Comparison of ENCODE assay signal across 9 mouse cellular contexts in the genomic region with DNA sequence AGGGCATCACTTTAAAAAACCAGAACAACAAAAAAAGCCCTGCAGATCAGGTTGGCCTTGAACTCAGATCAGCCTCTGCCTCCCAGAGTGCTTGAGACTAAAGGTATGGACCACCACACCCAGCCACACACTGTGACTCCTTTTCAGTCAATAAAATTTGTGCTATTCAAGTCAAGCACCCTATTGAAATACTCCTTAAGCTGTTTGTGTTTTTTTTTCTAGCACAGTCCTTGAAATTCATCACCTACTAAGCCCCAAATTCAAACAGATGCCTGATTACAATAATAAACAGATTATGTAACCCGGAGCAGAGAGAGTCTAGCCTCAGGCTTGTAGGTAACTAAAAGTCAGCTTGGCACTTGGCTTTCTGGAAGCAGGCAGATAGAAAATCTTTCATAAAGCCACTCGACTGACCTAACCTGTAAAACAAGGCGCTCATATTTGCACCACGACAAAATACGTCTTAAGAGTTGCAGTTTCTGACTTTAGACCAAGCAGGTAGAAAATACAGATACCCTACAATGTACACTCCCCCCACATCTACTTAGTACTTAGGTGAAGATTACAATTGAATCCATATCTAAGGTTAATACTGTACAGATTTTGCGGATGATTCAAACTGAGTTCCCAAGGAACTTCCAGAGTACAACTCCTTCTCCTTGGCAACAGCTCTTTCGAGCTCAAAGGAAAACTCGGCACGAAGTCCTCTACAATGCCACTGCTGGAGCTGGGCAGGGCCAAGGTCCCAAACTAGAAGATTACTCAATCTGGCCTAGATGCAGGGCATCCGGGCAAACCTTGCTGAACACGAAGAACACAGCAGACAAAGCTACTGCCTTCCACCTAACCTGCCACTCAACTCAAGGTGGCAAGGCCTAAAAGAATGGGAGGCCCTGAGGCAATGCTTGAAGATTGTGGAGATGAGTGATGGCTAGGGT. TPM values are rescaled to one million over a fixed set of nuclear protein-coding genes. Genes with fewer than 3 reads are reported as not detected.
DNase-seq lines count a peak whose midpoint lies in the region; ATAC-seq lines count a peak whose summit lies in the region.
"Had no signal": no experiment of that assay in that cellular context is flagged by ENCODE, and none has a peak within 500 bp of the region (broad histone marks: within the 10 kb centered on the region; RNA-seq: fewer than 3 reads in every experiment).

No protein-coding gene starts in this region.

- peak overlapping the region; percentile 79 for H3K4me2 ChIP-seq in forebrain, embryonic 15.5 days (replicated peaks)
- peak overlapping the region; percentile 82; the same call in 1 of the 2 replicates for H3K4me2 ChIP-seq in stomach, embryonic 14.5 days (replicated peaks; ENCODE audit: low read depth, low read length)

- H3K36me3 ChIP-seq in forebrain, embryonic 15.5 days: peaks cover 16% of the 10 kb centered on the region
- H3K36me3 ChIP-seq in stomach, embryonic 14.5 days (ENCODE audit: control insufficient read depth, insufficient read depth, low read length): peaks cover 18% of the 10 kb centered on the region

- WGBS in forebrain, embryonic 15.5 days: 75% methylated on average over 11 of the region's 11 CpGs
- WGBS in stomach, embryonic 14.5 days: 71% methylated on average over 11 of the region's 11 CpGs

- H3K4me1 ChIP-seq in forebrain, embryonic 15.5 days: peaks cover 35% of the 10 kb centered on the region
- peaks cover 18% of the 10 kb centered on the region for H3K4me1 ChIP-seq in stomach, embryonic 14.5 days (ENCODE audit: control insufficient read depth, insufficient read depth, low read length)

- no peaks in the 10 kb centered on the region for H3K9me3 ChIP-seq in forebrain, embryonic 15.5 days
- H3K9me3 ChIP-seq in stomach, embryonic 14.5 days (ENCODE audit: control insufficient read depth, low read depth, low read length): no peaks in the 10 kb centered on the region

- peaks cover 7% of the 10 kb centered on the region; the same call in 1 of the 2 replicates for H3K27me3 ChIP-seq in forebrain, embryonic 15.5 days
- H3K27me3 ChIP-seq in stomach, embryonic 14.5 days (ENCODE audit: control insufficient read depth, insufficient read depth, low read length): no peaks in the 10 kb centered on the region
- H3K27me3 ChIP-seq: CH12.LX had no signal

- H3K4me3 ChIP-seq in forebrain, embryonic 15.5 days: 0 out of 2 replicates have a peak overlapping the region, but pooled peaks have one; percentile 77
- no peak overlapping the region for H3K4me3 ChIP-seq in stomach, embryonic 14.5 days (ENCODE audit: low read depth, low read length)

- ATAC-seq in forebrain, embryonic 15.5 days (replicated peaks): no peak
- no peak for ATAC-seq in stomach, embryonic 14.5 days (ENCODE audit: insufficient number of reproducible peaks, insufficient read depth, low FRiP score, low read depth)
- ATAC-seq in activated CD4-positive, CD25-positive, alpha-beta regulatory T cell, adult 4 months: no peak

- H3K9ac ChIP-seq in forebrain, embryonic 15.5 days (replicated peaks): no peak overlapping the region
- H3K9ac ChIP-seq in stomach, embryonic 14.5 days (replicated peaks; ENCODE audit: low read depth, low read length): no peak overlapping the region

- peak; percentile 24 for DNase-seq in gastrocnemius, adult 18-20 months (ENCODE audit: low spot score)
- no peak for DNase-seq in gastrocnemius, postnatal 4 days (ENCODE audit: low spot score in 2 of 2)
- DNase-seq in ES-CJ7 (ENCODE audit: low read depth, low spot score): peak; percentile 93
- DNase-seq in kidney, postnatal 14 days: peak; percentile 59
- DNase-seq in left cerebral cortex, adult 9 months (ENCODE audit: low spot score in 2 of 2): no peak

- H3K27ac ChIP-seq in forebrain, embryonic 15.5 days (replicated peaks): no peak overlapping the region
- H3K27ac ChIP-seq in stomach, embryonic 14.5 days (ENCODE audit: low read length): no peak overlapping the region

RNA-seq across cellular contexts. Expression of a gene that starts 3.1 kb away (rescaled TPM):
- 100 to 1,000 TPM; 128 to 131 TPM for total RNA-seq in gastrocnemius, adult 18-20 months (2021)
- 10 to 100 TPM; 75.6 to 81.5 TPM for total RNA-seq in gastrocnemius, postnatal 4 days (2021)
- polyA plus RNA-seq in forebrain, embryonic 15.5 days (2015; fragmentation: Nextera tagmentation; extraction: Ambion mirVana): 243 and 250 TPM in 2 replicates
- polyA plus RNA-seq in stomach, embryonic 14.5 days (2014; fragmentation: Nextera tagmentation; extraction: Ambion mirVana): 396 and 432 TPM in 2 replicates
- 100 to 1,000 TPM; 287 to 330 TPM for polyA plus RNA-seq in activated CD4-positive, CD25-positive, alpha-beta regulatory T cell, adult 4 months (2017; shearing (Covaris generic))

Comparison
In these comparisons a context has a peak if more than half of its experiments do, and no peak if none do; other contexts are left out.
1. DNase-seq: peak in gastrocnemius, adult 18-20 months (single experiment), ES-CJ7 (single experiment) and kidney, postnatal 14 days (single experiment); none in gastrocnemius, postnatal 4 days (0 of 2) and left cerebral cortex, adult 9 months (0 of 2).